Mouse (Mus musculus): ENCODE results near the gene Dennd1b. TPM values are rescaled to one million over a fixed set of nuclear protein-coding genes. Genes with fewer than 3 reads are reported as not detected.

Gene Dennd1b
- 10 to 100 TPM; 20.6 to 21.9 TPM for total RNA-seq (2021)
- long read RNA-seq, experiment 1, partial matches to known transcripts = 1 of 6 reads
- long read RNA-seq, experiment 1, other reads (novel, unspliced or antisense) = 5 of 6 reads
- long read RNA-seq, experiment 2 = 0 reads

GRCm38 (mm10) chr1:138963161-138963867 lies at the start of gene Dennd1b:
Gene Dennd1b, plus strand, starts transcription at chr1:138963435.
- peak; percentile 75 to 79 for DNase-seq

GRCm38 (mm10) chr1:138915596-138915995 lies 47.6 kb upstream of the Dennd1b start:
- DNase-seq = no peak

- DNase-seq = no peak
Measured at GRCm38 (mm10) chr1:138919601-138920000, 43.6 kb upstream of the Dennd1b start.

GRCm38 (mm10) chr1:138920082-138920481 lies 43.2 kb upstream of the Dennd1b start:
- DNase-seq = no peak

- no peak for DNase-seq
Measured at GRCm38 (mm10) chr1:138920799-138921198, 42.4 kb upstream of the Dennd1b start.

- DNase-seq = no peak
Measured at GRCm38 (mm10) chr1:138922886-138923285, 40.3 kb upstream of the Dennd1b start.

- DNase-seq = no peak
Measured at GRCm38 (mm10) chr1:138924282-138924681, 39.0 kb upstream of the Dennd1b start.

- peak; percentile 90 to 92 for DNase-seq
Measured at GRCm38 (mm10) chr1:138928671-138929483, 34.4 kb upstream of the Dennd1b start.

GRCm38 (mm10) chr1:138929985-138930384 lies 33.2 kb upstream of the Dennd1b start:
- DNase-seq = peak in 1 of 2 experiments; percentile 19

- DNase-seq = no peak
Measured at GRCm38 (mm10) chr1:138930856-138931255, 32.4 kb upstream of the Dennd1b start.

- no peak for DNase-seq
Measured at GRCm38 (mm10) chr1:138936169-138936568, 27.1 kb upstream of the Dennd1b start.

- no peak for DNase-seq
Measured at GRCm38 (mm10) chr1:138937686-138938370, 25.4 kb upstream of the Dennd1b start.

GRCm38 (mm10) chr1:138939579-138940139 lies 23.6 kb upstream of the Dennd1b start:
- DNase-seq = no peak

- no peak for DNase-seq
Measured at GRCm38 (mm10) chr1:138940407-138940806, 22.8 kb upstream of the Dennd1b start.

- no peak for DNase-seq
Measured at GRCm38 (mm10) chr1:138952173-138952572, 11.1 kb upstream of the Dennd1b start.

- no peak for DNase-seq
Measured at GRCm38 (mm10) chr1:138954978-138955377, 8.3 kb upstream of the Dennd1b start.

- DNase-seq = no peak
Measured at GRCm38 (mm10) chr1:138955455-138955854, 7.8 kb upstream of the Dennd1b start.

GRCm38 (mm10) chr1:138956511-138956910 lies 6.7 kb upstream of the Dennd1b start:
- no peak for DNase-seq

- DNase-seq = no peak
Measured at GRCm38 (mm10) chr1:138957111-138957510, 6.1 kb upstream of the Dennd1b start.

- DNase-seq = no peak
Measured at GRCm38 (mm10) chr1:138958863-138959262, 4.4 kb upstream of the Dennd1b start.

- DNase-seq = no peak
Measured at GRCm38 (mm10) chr1:138959903-138960483, 3.2 kb upstream of the Dennd1b start.
